Mouse (Mus musculus): ENCODE measurements around the gene D10Wsu102e.
"Not testable (repeated sequence)": the region's sequence is repeated elsewhere in the genome, so short reads cannot be mapped to it uniquely, and the experiment has no call there.

Gene D10Wsu102e

GRCm38 (mm10) chr10:83346359-83346736 is 13.7 kb upstream of the D10Wsu102e start:
- no peak for DNase-seq (ENCODE audit: low read depth, low spot score)

- DNase-seq (ENCODE audit: low read depth, low spot score) = no peak
These were observed 12.5 kb upstream of the D10Wsu102e start for GRCm38 (mm10) chr10:83347494-83347893.

- no peak for DNase-seq (ENCODE audit: low read depth, low spot score)
These were observed 9.3 kb upstream of the D10Wsu102e start for GRCm38 (mm10) chr10:83350689-83351088.

GRCm38 (mm10) chr10:83351779-83352178 is 8.2 kb upstream of the D10Wsu102e start:
- not testable (repeated sequence) for DNase-seq (ENCODE audit: low read depth, low spot score)

- DNase-seq (ENCODE audit: low read depth, low spot score) = no peak
These were observed 6.2 kb upstream of the D10Wsu102e start for GRCm38 (mm10) chr10:83353680-83354332.

GRCm38 (mm10) chr10:83354333-83354719 is 5.7 kb upstream of the D10Wsu102e start:
- DNase-seq (ENCODE audit: low read depth, low spot score) = no peak

- no peak for DNase-seq (ENCODE audit: low read depth, low spot score)
These were observed 3.6 kb upstream of the D10Wsu102e start for GRCm38 (mm10) chr10:83356416-83356815.

GRCm38 (mm10) chr10:83359451-83359850 is 570 bp upstream of the D10Wsu102e start:
- no peak for DNase-seq (ENCODE audit: low read depth, low spot score)

GRCm38 (mm10) chr10:83360356-83360755 is 335 bp downstream of the D10Wsu102e start:
- no peak for DNase-seq (ENCODE audit: low read depth, low spot score)

- no peak for DNase-seq (ENCODE audit: low read depth, low spot score)
These were observed 1.8 kb downstream of the D10Wsu102e start for GRCm38 (mm10) chr10:83361643-83362382.

- DNase-seq (ENCODE audit: low read depth, low spot score) = no peak
These were observed 3.4 kb downstream of the D10Wsu102e start for GRCm38 (mm10) chr10:83363451-83363850.

GRCm38 (mm10) chr10:83368918-83369317 is 8.9 kb downstream of the D10Wsu102e start:
- no peak for DNase-seq (ENCODE audit: low read depth, low spot score)

- DNase-seq (ENCODE audit: low read depth, low spot score) = no peak
These were observed 14.1 kb downstream of the D10Wsu102e start for GRCm38 (mm10) chr10:83374045-83374656.

- not testable (repeated sequence) for DNase-seq (ENCODE audit: low read depth, low spot score)
These were observed 15.4 kb downstream of the D10Wsu102e start for GRCm38 (mm10) chr10:83375458-83375857.

- DNase-seq (ENCODE audit: low read depth, low spot score) = no peak
These were observed 17.1 kb downstream of the D10Wsu102e start for GRCm38 (mm10) chr10:83376911-83377682.

- DNase-seq (ENCODE audit: low read depth, low spot score) = no peak
These were observed 18.2 kb downstream of the D10Wsu102e start for GRCm38 (mm10) chr10:83378083-83378833.

- no peak for DNase-seq (ENCODE audit: low read depth, low spot score)
These were observed 20.5 kb downstream of the D10Wsu102e start for GRCm38 (mm10) chr10:83380501-83380900.

GRCm38 (mm10) chr10:83382528-83382927 is 22.5 kb downstream of the D10Wsu102e start:
- no peak for DNase-seq (ENCODE audit: low read depth, low spot score)

- no peak for DNase-seq (ENCODE audit: low read depth, low spot score)
These were observed 23.0 kb downstream of the D10Wsu102e start for GRCm38 (mm10) chr10:83382988-83383387.

GRCm38 (mm10) chr10:83383863-83384262 is 23.8 kb downstream of the D10Wsu102e start:
- DNase-seq (ENCODE audit: low read depth, low spot score) = no peak

Measured in retina, postnatal 7 days (tissue).